Mouse (Mus musculus): Measurements from ENCODE around the gene Gm21812. TPM values are rescaled to one million over a fixed set of nuclear protein-coding genes. Genes with fewer than 3 reads are reported as not detected.

Gm21812 gene
- polyA plus RNA-seq (2014; fragmentation: Illumina TruSeq; extraction: RNeasy Lipid Tissue Mini Kit (QIAGEN cat#74804); ENCODE audit: low read depth, low replicate concordance) = not detected

GRCm38 (mm10) chrY:9347084-9347483 is at the start of gene Gm21812:
Gene Gm21812, minus strand, starts transcription at chrY:9347184.

Other genes starting within 250 kb of the Gm21812 start
- not detected for gene Gm21292, start 213.3 kb downstream of the Gm21812 start, polyA plus RNA-seq (2014; fragmentation: Illumina TruSeq; extraction: RNeasy Lipid Tissue Mini Kit (QIAGEN cat#74804); ENCODE audit: low read depth, low replicate concordance)
- not detected for gene Gm21721, start 145.0 kb downstream of the Gm21812 start, polyA plus RNA-seq (2014; fragmentation: Illumina TruSeq; extraction: RNeasy Lipid Tissue Mini Kit (QIAGEN cat#74804); ENCODE audit: low read depth, low replicate concordance)
- not detected for gene Gm21874, start 69.0 kb upstream of the Gm21812 start, polyA plus RNA-seq (2014; fragmentation: Illumina TruSeq; extraction: RNeasy Lipid Tissue Mini Kit (QIAGEN cat#74804); ENCODE audit: low read depth, low replicate concordance)

Data from liver, adult 10 weeks (tissue).